Mouse (Mus musculus) ES-Bruce4 (cell line): Measurements from ENCODE around the gene Tgfbr3.

Experiments
- CTCF ChIP-seq: IDR thresholded peaks from one replicate; pipeline ENCODE4 v1.8.1; 2011; ENCODE audit warnings: low read depth, low read length
- POLR2A ChIP-seq: IDR thresholded peaks from one replicate; pipeline ENCODE4 v1.8.1; 2011; ENCODE audit warnings: low read length; ENCODE audit not compliant: insufficient read depth

- TF ChIP-seq CTCF: no peak
- TF ChIP-seq POLR2A: no peak
These were observed 126.6 kb downstream of the Tgfbr3 start for GRCm38 (mm10) chr5:107162812-107163211.
